Mouse (Mus musculus): ENCODE measurements around the gene Lamp1. TPM values are rescaled to one million over a fixed set of nuclear protein-coding genes. Genes with fewer than 3 reads are reported as not detected.

Lamp1 gene
- polyA plus RNA-seq, 1 experiment from 2014 or later: 274 TPM

- H3K36me3 ChIP-seq (ENCODE audit: control insufficient read depth, insufficient read depth, low read length): no peaks in the 10 kb centered on the region
- H3K9ac ChIP-seq (ENCODE audit: low read length): no peak overlapping the region
- no peak overlapping the region for H3K27ac ChIP-seq (ENCODE audit: low read depth, low read length)
- WGBS: 80% methylated on average over 9 of the region's 9 CpGs
- ATAC-seq (ENCODE audit: low FRiP score) (no peak), DNase-seq (ENCODE audit: low spot score, missing footprints) (peak; percentile 54)
- H3K27me3 ChIP-seq (ENCODE audit: control insufficient read depth, insufficient read depth, low read length): no peaks in the 10 kb centered on the region
- no peaks in the 10 kb centered on the region for H3K4me1 ChIP-seq (ENCODE audit: control insufficient read depth, insufficient read depth, low read length)
- no peak overlapping the region for H3K4me2 ChIP-seq
- H3K9me3 ChIP-seq (ENCODE audit: control insufficient read depth, low read length): no peaks in the 10 kb centered on the region
- no peak overlapping the region for H3K4me3 ChIP-seq (ENCODE audit: low read depth, low read length)
Observed at GRCm38 (mm10) chr8:13187229-13187628, 28.3 kb downstream of the Lamp1 start.

- H3K27me3 ChIP-seq (ENCODE audit: control insufficient read depth, insufficient read depth, low read length): no peaks in the 10 kb centered on the region
- no peaks in the 10 kb centered on the region for H3K36me3 ChIP-seq (ENCODE audit: control insufficient read depth, insufficient read depth, low read length)
- no peak overlapping the region for H3K27ac ChIP-seq (ENCODE audit: low read depth, low read length)
- no peaks in the 10 kb centered on the region for H3K9me3 ChIP-seq (ENCODE audit: control insufficient read depth, low read length)
- 67% methylated on average over 7 of the region's 7 CpGs for WGBS
- no peaks in the 10 kb centered on the region for H3K4me1 ChIP-seq (ENCODE audit: control insufficient read depth, insufficient read depth, low read length)
- no peak overlapping the region for H3K4me3 ChIP-seq (ENCODE audit: low read depth, low read length)
- ATAC-seq (ENCODE audit: low FRiP score): no peak
- DNase-seq (ENCODE audit: low spot score, missing footprints): peak; percentile 45
- no peak overlapping the region for H3K4me2 ChIP-seq
- no peak overlapping the region for H3K9ac ChIP-seq (ENCODE audit: low read length)
Observed at GRCm38 (mm10) chr8:13187638-13188037, 28.7 kb downstream of the Lamp1 start.

- H3K4me3 ChIP-seq (ENCODE audit: low read depth, low read length): no peak overlapping the region
- H3K36me3 ChIP-seq (ENCODE audit: control insufficient read depth, insufficient read depth, low read length): no peaks in the 10 kb centered on the region
- no peaks in the 10 kb centered on the region for H3K9me3 ChIP-seq (ENCODE audit: control insufficient read depth, low read length)
- H3K4me1 ChIP-seq (ENCODE audit: control insufficient read depth, insufficient read depth, low read length): no peaks in the 10 kb centered on the region
- WGBS: 87% methylated on average over 13 of the region's 13 CpGs
- H3K9ac ChIP-seq (ENCODE audit: low read length): no peak overlapping the region
- no peak overlapping the region for H3K27ac ChIP-seq (ENCODE audit: low read depth, low read length)
- peak; percentile 70 for DNase-seq (ENCODE audit: low spot score, missing footprints)
- no peak for ATAC-seq (ENCODE audit: low FRiP score)
- no peaks in the 10 kb centered on the region for H3K27me3 ChIP-seq (ENCODE audit: control insufficient read depth, insufficient read depth, low read length)
- H3K4me2 ChIP-seq: no peak overlapping the region
Observed at GRCm38 (mm10) chr8:13188052-13188555, 29.1 kb downstream of the Lamp1 start.

- Histone ChIP-seq H3K9me3 (ENCODE audit: control insufficient read depth, low read length) (no peaks in the 10 kb centered on the region), H3K27me3 (ENCODE audit: control insufficient read depth, insufficient read depth, low read length) (no peaks in the 10 kb centered on the region), H3K36me3 (ENCODE audit: control insufficient read depth, insufficient read depth, low read length) (no peaks in the 10 kb centered on the region), H3K27ac (ENCODE audit: low read depth, low read length) (no peak overlapping the region), H3K4me2 (no peak overlapping the region), H3K9ac (ENCODE audit: low read length) (no peak overlapping the region), H3K4me1 (ENCODE audit: control insufficient read depth, insufficient read depth, low read length) (no peaks in the 10 kb centered on the region), H3K4me3 (ENCODE audit: low read depth, low read length) (no peak overlapping the region)
- peak; percentile 14 for DNase-seq (ENCODE audit: low spot score, missing footprints)
- ATAC-seq (ENCODE audit: low FRiP score): no peak
- WGBS: 90% methylated on average over 1 of the region's 1 CpGs
Observed at GRCm38 (mm10) chr8:13188857-13189256, 29.9 kb downstream of the Lamp1 start.

- WGBS: 88% methylated on average over 8 of the region's 8 CpGs
- no peaks in the 10 kb centered on the region for H3K36me3 ChIP-seq (ENCODE audit: control insufficient read depth, insufficient read depth, low read length)
Observed at GRCm38 (mm10) chr8:13190235-13190634, 31.3 kb downstream of the Lamp1 start.

GRCm38 (mm10) chr8:13194818-13195217 is 35.9 kb downstream of the Lamp1 start:
- peak overlapping the region; percentile 39 for H3K9ac ChIP-seq (ENCODE audit: low read length)
- peak overlapping the region; percentile 17; the same call in 1 of the 2 replicates for H3K4me2 ChIP-seq
- peak overlapping the region; percentile 35; the same call in 1 of the 2 replicates for H3K27ac ChIP-seq (ENCODE audit: low read depth, low read length)
- WGBS: 20% methylated on average over 10 of the region's 10 CpGs
- peak; percentile 93 for DNase-seq (ENCODE audit: low spot score, missing footprints)
- H3K36me3 ChIP-seq (ENCODE audit: control insufficient read depth, insufficient read depth, low read length): no peaks in the 10 kb centered on the region
- H3K9me3 ChIP-seq (ENCODE audit: control insufficient read depth, low read length): no peaks in the 10 kb centered on the region
- 0 out of 2 replicates have a peak, but pooled peaks cover 3% of the 10 kb centered on the region for H3K4me1 ChIP-seq (ENCODE audit: control insufficient read depth, insufficient read depth, low read length)
- no peak overlapping the region for H3K4me3 ChIP-seq (ENCODE audit: low read depth, low read length)
- no peak for ATAC-seq (ENCODE audit: low FRiP score)
- H3K27me3 ChIP-seq (ENCODE audit: control insufficient read depth, insufficient read depth, low read length): peaks cover 6% of the 10 kb centered on the region; the same call in 1 of the 2 replicates

More at GRCm38 (mm10) chr8:13190235-13190634, 31.3 kb downstream of the Lamp1 start:
- ATAC-seq (ENCODE audit: low FRiP score) (no peak), DNase-seq (ENCODE audit: low spot score, missing footprints) (no peak)
- H3K4me3 ChIP-seq (ENCODE audit: low read depth, low read length): no peak overlapping the region
- H3K9me3 ChIP-seq (ENCODE audit: control insufficient read depth, low read length): no peaks in the 10 kb centered on the region
- no peak overlapping the region for H3K9ac ChIP-seq (ENCODE audit: low read length)
- no peak overlapping the region for H3K4me2 ChIP-seq
- no peaks in the 10 kb centered on the region for H3K4me1 ChIP-seq (ENCODE audit: control insufficient read depth, insufficient read depth, low read length)
- no peak overlapping the region for H3K27ac ChIP-seq (ENCODE audit: low read depth, low read length)
- H3K27me3 ChIP-seq (ENCODE audit: control insufficient read depth, insufficient read depth, low read length): no peaks in the 10 kb centered on the region

- WGBS: 88% methylated on average over 5 of the region's 5 CpGs
- ATAC-seq (ENCODE audit: low FRiP score): no peak
- Histone ChIP-seq H3K9ac (ENCODE audit: low read length) (no peak overlapping the region), H3K36me3 (ENCODE audit: control insufficient read depth, insufficient read depth, low read length) (no peaks in the 10 kb centered on the region), H3K9me3 (ENCODE audit: control insufficient read depth, low read length) (no peaks in the 10 kb centered on the region), H3K4me2 (no peak overlapping the region), H3K4me3 (ENCODE audit: low read depth, low read length) (no peak overlapping the region), H3K27ac (ENCODE audit: low read depth, low read length) (no peak overlapping the region), H3K27me3 (ENCODE audit: control insufficient read depth, insufficient read depth, low read length) (peaks cover 18% of the 10 kb centered on the region), H3K4me1 (ENCODE audit: control insufficient read depth, insufficient read depth, low read length) (peaks cover 6% of the 10 kb centered on the region; the same call in 1 of the 2 replicates)
- no peak for DNase-seq (ENCODE audit: low spot score, missing footprints)
Observed at GRCm38 (mm10) chr8:13197493-13197892, 38.5 kb downstream of the Lamp1 start.

- 19% methylated on average over 14 of the region's 14 CpGs for WGBS
- ATAC-seq (ENCODE audit: low FRiP score) (no peak), DNase-seq (ENCODE audit: low spot score, missing footprints) (peak; percentile 89)
- H3K9ac ChIP-seq (ENCODE audit: low read length): peak overlapping the region; percentile 74
- peaks cover 6% of the 10 kb centered on the region; the same call in 1 of the 2 replicates for H3K4me1 ChIP-seq (ENCODE audit: control insufficient read depth, insufficient read depth, low read length)
- H3K9me3 ChIP-seq (ENCODE audit: control insufficient read depth, low read length): no peaks in the 10 kb centered on the region
- H3K27me3 ChIP-seq (ENCODE audit: control insufficient read depth, insufficient read depth, low read length): peaks cover 22% of the 10 kb centered on the region
- peak overlapping the region; percentile 90 for H3K4me2 ChIP-seq
- H3K27ac ChIP-seq (ENCODE audit: low read depth, low read length): no peak overlapping the region
- no peaks in the 10 kb centered on the region for H3K36me3 ChIP-seq (ENCODE audit: control insufficient read depth, insufficient read depth, low read length)
- peak overlapping the region; percentile 78 for H3K4me3 ChIP-seq (ENCODE audit: low read depth, low read length)
Observed at GRCm38 (mm10) chr8:13199385-13200061, 40.6 kb downstream of the Lamp1 start.

- no peaks in the 10 kb centered on the region for H3K36me3 ChIP-seq (ENCODE audit: control insufficient read depth, insufficient read depth, low read length)
- H3K4me3 ChIP-seq (ENCODE audit: low read depth, low read length): peak within 1 kb of the TSS; percentile 78
- 1% methylated on average over 58 of the region's 58 CpGs for WGBS
- ATAC-seq (ENCODE audit: low FRiP score) (peak; percentile 87), DNase-seq (ENCODE audit: low spot score, missing footprints) (peak; percentile 95)
- H3K4me2 ChIP-seq: peak within 1 kb of the TSS; percentile 90
- no peak within 1 kb of the TSS for H3K27ac ChIP-seq (ENCODE audit: low read depth, low read length)
- H3K9ac ChIP-seq (ENCODE audit: low read length): peak within 1 kb of the TSS; percentile 74
- H3K27me3 ChIP-seq (ENCODE audit: control insufficient read depth, insufficient read depth, low read length): peaks cover 22% of the 10 kb centered on the region
- H3K9me3 ChIP-seq (ENCODE audit: control insufficient read depth, low read length): no peaks in the 10 kb centered on the region
- peaks cover 6% of the 10 kb centered on the region; the same call in 1 of the 2 replicates for H3K4me1 ChIP-seq (ENCODE audit: control insufficient read depth, insufficient read depth, low read length)
Observed at GRCm38 (mm10) chr8:13200301-13201012, 41.5 kb downstream of the Lamp1 start, which contains the start of gene Grtp1. Gene Grtp1, minus strand, starts transcription at chr8:13200620.
